Mouse (Mus musculus) liver, embryonic 14.5 days (tissue): ENCODE measurements around the gene Npdc1. TPM values are rescaled to one million over a fixed set of nuclear protein-coding genes. Genes with fewer than 3 reads are reported as not detected.

Experiments
- ATAC-seq: fragments of 200-750 bp; cut with Nextera tagmentation; 2 replicates; pipeline ENCODE4 v1.8.0; 2017; ENCODE audit warnings: moderate number of reproducible peaks, mild to moderate bottlenecking, moderate library complexity; ENCODE audit not compliant: insufficient read depth
- DNase-seq, 3 experiments: peaks; one replicate each; pipeline ENCODE4 v3.0.0-alpha.2; 2012 to 2013; ENCODE audit warnings: low read depth in 3 of 3, low spot score in 3 of 3
- H3K27ac ChIP-seq: fragments of 300-500 bp; sonication (generic); 2 replicates; pipeline ENCODE4 v1.5.1; 2014; ENCODE audit warnings: moderate library complexity, mild to moderate bottlenecking, control low read depth, inconsistent platforms
- H3K27me3 ChIP-seq: fragments of 300-500 bp; sonication (generic); 2 replicates; pipeline ENCODE4 v1.6.1; 2014; ENCODE audit warnings: mild to moderate bottlenecking, low read length, moderate library complexity; ENCODE audit not compliant: control insufficient read depth, insufficient read depth
- H3K36me3 ChIP-seq: fragments of 300-500 bp; sonication (generic); replicated peaks from 2 replicates; pipeline ENCODE4 v1.6.1; 2014; ENCODE audit warnings: low read depth; ENCODE audit not compliant: control insufficient read depth, insufficient read depth
- H3K4me1 ChIP-seq, 2 experiments: fragments of 200-500 bp in 1 of 2; fragments of 300-500 bp in 1 of 2; sonication (generic) in 1 of 2; replicated peaks; 2 replicates each; pipeline ENCODE4 v1.6.1; 2012 to 2014; ENCODE audit warnings: antibody characterized with exemption in 1 of 2, inconsistent platforms in 1 of 2, low read length in 1 of 2; ENCODE audit not compliant: control insufficient read depth in 2 of 2, insufficient read depth in 2 of 2
- H3K4me2 ChIP-seq: fragments of 300-500 bp; sonication (generic); 2 replicates; pipeline ENCODE4 v1.6.1; 2014; ENCODE audit warnings: low read depth, mild to moderate bottlenecking, control low read depth, moderate library complexity
- H3K4me3 ChIP-seq, 2 experiments: fragments of 200-500 bp in 1 of 2; fragments of 300-500 bp in 1 of 2; sonication (generic) in 1 of 2; 2 replicates each; pipeline ENCODE4 v1.5.1; 2012 to 2014; ENCODE audit warnings: low read depth in 2 of 2, low read length in 2 of 2, mild to moderate bottlenecking in 2 of 2, control low read depth in 1 of 2, inconsistent platforms in 1 of 2, moderate library complexity in 1 of 2; ENCODE audit not compliant: insufficient read depth in 1 of 2
- H3K9ac ChIP-seq: fragments of 300-500 bp; sonication (generic); replicated peaks from 2 replicates; pipeline ENCODE4 v1.6.1; 2014; ENCODE audit warnings: mild to moderate bottlenecking, control low read depth, moderate library complexity
- H3K9me3 ChIP-seq: fragments of 300-500 bp; sonication (generic); 2 replicates; pipeline ENCODE4 v1.6.1; 2016; ENCODE audit warnings: low read length, mixed read lengths; ENCODE audit not compliant: control insufficient read depth
- CTCF ChIP-seq: IDR thresholded peaks from 2 replicates; pipeline ENCODE4 v1.5.1; 2016; ENCODE audit warnings: antibody characterized with exemption, low read depth, control low read depth
- EP300 ChIP-seq: IDR thresholded peaks from 2 replicates; pipeline ENCODE4 v1.6.1; 2016; ENCODE audit warnings: antibody characterized with exemption, low read depth
- WGBS: fragments of 180-500 bp; shearing (Covaris S2); extraction: QIAGEN DNeasy Blood & Tissue Kit; methylation state at CpG from one replicate; pipeline ENCODE4 v1.1.7; 2014; ENCODE audit not compliant: insufficient replicate concordance; 5-methylcytosine and 5-hydroxymethylcytosine counted together
- polyA plus RNA-seq, 2 experiments: library from polyadenylated mRNA; depleted of rRNA in 1 of 2; stranded (reverse) in 1 of 2; unstranded in 1 of 2; fragments of >200 nt; fragmentation: Nextera tagmentation in 1 of 2; extraction: Ambion mirVana in 1 of 2; gene quantifications; 2 replicates each; pipeline versions ENCODE4 v1.2.1 to v1.2.3; 2012 to 2014

The Npdc1 gene
- polyA plus RNA-seq, 2 experiments, result 2.4 to 3.4 TPM

GRCm38 (mm10) chr2:25395721-25396596 is 3.2 kb upstream of the Npdc1 start, which contains the start of gene Entpd2:
TSS of gene Entpd2 (plus strand) at chr2:25395874.
- no peaks in the 10 kb centered on the region for H3K36me3 ChIP-seq
- peaks cover 56% of the 10 kb centered on the region for H3K27me3 ChIP-seq
- WGBS, result 2% methylated on average over 57 of the region's 57 CpGs
- no peak for TF ChIP-seq CTCF
- no peak for TF ChIP-seq EP300
- no peak within 1 kb of the TSS for H3K9ac ChIP-seq
- H3K27ac ChIP-seq, result no peak within 1 kb of the TSS
- H3K4me2 ChIP-seq, result peak within 1 kb of the TSS; percentile 65
- DNase-seq (no peak), ATAC-seq (no peak)
- peak within 1 kb of the TSS in 1 of 2 experiments; percentile 41; a peak in 2 of 4 replicates for H3K4me3 ChIP-seq
- H3K4me1 ChIP-seq, result no peaks in the 10 kb centered on the region; a peak in 1 of 4 replicates
- no peaks in the 10 kb centered on the region for H3K9me3 ChIP-seq

DNA sequence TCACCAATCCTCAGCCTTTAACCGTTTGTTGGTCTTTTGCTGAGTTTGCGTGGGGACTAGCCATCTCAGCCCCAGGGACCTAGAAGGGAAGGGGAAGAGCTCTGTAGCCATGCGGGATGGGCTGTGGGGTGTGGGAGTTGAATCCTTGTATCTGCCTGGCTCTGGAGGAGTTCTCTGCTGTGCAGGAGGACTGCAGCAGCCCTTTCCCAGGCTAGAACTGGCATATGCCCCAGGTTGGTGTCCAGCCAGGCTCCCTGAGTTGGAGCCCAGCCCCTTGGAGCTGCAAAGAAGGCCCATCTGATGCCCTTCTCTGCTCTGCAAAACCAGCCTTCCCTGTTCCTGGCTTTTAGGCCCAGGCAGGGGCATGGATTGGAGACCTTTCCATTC is 2.6 kb upstream of the Npdc1 start:
- no peak overlapping the region for H3K4me3 ChIP-seq
- no peaks in the 10 kb centered on the region for H3K36me3 ChIP-seq
- 20% methylated on average over 3 of the region's 3 CpGs for WGBS
- H3K9ac ChIP-seq, result no peak overlapping the region
- H3K4me2 ChIP-seq, result no peak overlapping the region
- H3K27me3 ChIP-seq, result peaks cover 60% of the 10 kb centered on the region
- ATAC-seq (no peak), DNase-seq (no peak)
- H3K4me1 ChIP-seq, result no peaks in the 10 kb centered on the region; a peak in 1 of 4 replicates
- no peak overlapping the region for H3K27ac ChIP-seq
- H3K9me3 ChIP-seq, result no peaks in the 10 kb centered on the region
- TF ChIP-seq CTCF (no peak), EP300 (no peak)

DNA sequence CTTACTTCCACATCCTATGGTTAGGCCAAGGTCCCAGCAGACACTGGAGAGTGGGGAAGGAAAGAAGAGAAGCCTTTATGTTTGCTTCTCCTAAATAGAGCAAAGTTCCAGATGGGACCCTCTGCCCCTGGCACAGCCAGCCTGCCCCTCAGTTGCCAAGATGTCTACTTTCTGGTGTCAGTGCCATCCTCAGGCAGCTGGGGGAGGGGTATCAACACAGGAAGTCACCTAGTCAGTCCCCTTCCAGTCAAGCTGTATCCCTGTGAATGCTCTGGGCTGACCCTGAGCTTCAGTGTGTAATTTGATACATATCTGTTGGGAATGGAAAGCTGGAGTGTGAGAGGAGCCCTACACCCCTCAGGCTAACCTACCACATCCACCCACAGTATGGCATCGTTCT is 2.1 kb upstream of the Npdc1 start:
- peaks cover 63% of the 10 kb centered on the region for H3K27me3 ChIP-seq
- H3K9me3 ChIP-seq, result no peaks in the 10 kb centered on the region
- no peak for TF ChIP-seq CTCF
- no peak overlapping the region for H3K4me3 ChIP-seq
- no peak for DNase-seq
- H3K4me1 ChIP-seq, result no peaks in the 10 kb centered on the region; a peak in 1 of 4 replicates
- no peak for ATAC-seq
- no peak overlapping the region for H3K4me2 ChIP-seq
- WGBS, result 29% methylated on average over 1 of the region's 1 CpGs
- H3K27ac ChIP-seq, result no peak overlapping the region
- no peak overlapping the region for H3K9ac ChIP-seq
- no peaks in the 10 kb centered on the region for H3K36me3 ChIP-seq

- Histone ChIP-seq H3K4me3 (no peak overlapping the region), H3K9me3 (no peaks in the 10 kb centered on the region), H3K4me1 (no peaks in the 10 kb centered on the region; a peak in 1 of 4 replicates), H3K27ac (no peak overlapping the region), H3K4me2 (no peak overlapping the region), H3K27me3 (peaks cover 73% of the 10 kb centered on the region), H3K9ac (no peak overlapping the region), H3K36me3 (no peaks in the 10 kb centered on the region)
- TF ChIP-seq EP300 (no peak), CTCF (no peak)
- DNase-seq, result no peak
- no peak for ATAC-seq
- WGBS, result 66% methylated on average over 7 of the region's 7 CpGs
Measured at GRCm38 (mm10) chr2:25398065-25398464, 1.1 kb upstream of the Npdc1 start.

DNA sequence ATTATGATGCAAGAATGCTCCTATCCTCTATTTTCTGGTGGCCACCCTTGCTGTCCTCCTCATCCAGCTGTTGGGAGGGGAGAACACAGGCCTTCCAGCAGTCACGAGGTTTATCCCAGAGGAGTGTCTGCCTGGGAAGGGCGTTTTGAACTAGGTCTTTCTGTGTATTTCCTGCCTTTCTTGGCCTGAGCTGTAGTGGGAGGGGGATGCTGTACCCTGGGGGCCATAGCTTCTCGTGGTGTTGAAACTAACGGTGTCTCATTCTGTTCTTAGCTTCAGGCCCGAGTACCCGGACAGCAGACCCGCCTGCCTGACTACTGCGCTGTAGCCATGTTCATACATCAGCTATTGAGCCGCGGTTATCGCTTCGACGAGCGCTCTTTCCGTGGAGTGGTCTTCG is 1.1 kb downstream of the Npdc1 start:
- Histone ChIP-seq H3K27ac (no peak overlapping the region), H3K27me3 (peaks cover 81% of the 10 kb centered on the region), H3K4me1 (no peaks in the 10 kb centered on the region; a peak in 1 of 4 replicates), H3K9me3 (no peaks in the 10 kb centered on the region), H3K36me3 (no peaks in the 10 kb centered on the region), H3K4me2 (no peak overlapping the region), H3K9ac (no peak overlapping the region), H3K4me3 (no peak overlapping the region)
- DNase-seq (no peak), ATAC-seq (no peak)
- TF ChIP-seq CTCF (no peak), EP300 (no peak)
- WGBS, result 21% methylated on average over 16 of the region's 16 CpGs
